Mouse (Mus musculus) lung, postnatal 0 days (tissue): ENCODE results near the gene Glipr1l2. TPM values are rescaled to one million over a fixed set of nuclear protein-coding genes. Genes with fewer than 3 reads are reported as not detected.
"Not testable (repeated sequence)": the region's sequence is repeated elsewhere in the genome, so short reads cannot be mapped to it uniquely, and the experiment has no call there.

Source experiments
- ATAC-seq: fragments of 200-750 bp; cut with Nextera tagmentation; 2 replicates; pipeline ENCODE4 v1.8.0; 2017; ENCODE audit warnings: moderate library complexity
- DNase-seq: peaks from one replicate; pipeline ENCODE4 v3.0.0-alpha.2; 2016; ENCODE audit warnings: low spot score
- H3K27ac ChIP-seq: fragments of 300-500 bp; sonication (generic); 2 replicates; pipeline ENCODE4 v1.5.1; 2014; ENCODE audit warnings: antibody characterized with exemption, mild to moderate bottlenecking, low read length, mixed read lengths
- H3K27me3 ChIP-seq: fragments of 300-500 bp; sonication (generic); replicated peaks from 2 replicates; pipeline ENCODE4 v1.6.1; 2014; ENCODE audit warnings: low read length, mixed read lengths; ENCODE audit not compliant: insufficient read depth
- H3K36me3 ChIP-seq: fragments of 300-500 bp; sonication (generic); 2 replicates; pipeline ENCODE4 v1.6.1; 2014; ENCODE audit warnings: low read length, mixed read lengths; ENCODE audit not compliant: insufficient read depth
- H3K4me1 ChIP-seq: fragments of 300-500 bp; sonication (generic); 2 replicates; pipeline ENCODE4 v1.6.1; 2014; ENCODE audit warnings: antibody characterized with exemption, low read depth, low read length, mixed read lengths; ENCODE audit not compliant: insufficient read depth
- H3K4me2 ChIP-seq: fragments of 300-500 bp; sonication (generic); replicated peaks from 2 replicates; pipeline ENCODE4 v1.6.1; 2014; ENCODE audit warnings: low read depth, mild to moderate bottlenecking, low read length, moderate library complexity, mixed read lengths
- H3K4me3 ChIP-seq: fragments of 300-500 bp; sonication (generic); 2 replicates; pipeline ENCODE4 v1.5.1; 2014; ENCODE audit warnings: low read depth, low read length
- H3K9ac ChIP-seq: fragments of 300-500 bp; sonication (generic); replicated peaks from 2 replicates; pipeline ENCODE4 v1.6.1; 2014; ENCODE audit warnings: low read depth, mild to moderate bottlenecking
- H3K9me3 ChIP-seq: fragments of 300-500 bp; sonication (generic); 2 replicates; pipeline ENCODE4 v1.6.1; 2016; ENCODE audit warnings: low read length, mixed read lengths
- CTCF ChIP-seq: IDR thresholded peaks from 2 replicates; pipeline ENCODE4 v1.5.1; 2016; ENCODE audit warnings: antibody characterized with exemption, mild to moderate bottlenecking
- EP300 ChIP-seq: IDR thresholded peaks from 2 replicates; pipeline ENCODE4 v1.6.1; 2016; ENCODE audit warnings: antibody characterized with exemption, mild to moderate bottlenecking, control low read depth
- WGBS: fragments of 180-500 bp; shearing (Covaris S2); extraction: QIAGEN DNeasy Blood & Tissue Kit; methylation state at CpG from one replicate; pipeline ENCODE4 v1.1.7; 2014; 5-methylcytosine and 5-hydroxymethylcytosine counted together
- polyA plus RNA-seq: library from polyadenylated mRNA; unstranded; fragments of >200 nt; fragmentation: Nextera tagmentation; extraction: Ambion mirVana; gene quantifications from 2 replicates; pipeline ENCODE4 v1.2.1, GENCODE M21; 2015

The Glipr1l2 gene
- polyA plus RNA-seq, 1 experiment from 2014 or later, result not detected

GRCm38 (mm10) chr10:112080044-112080443, 3.1 kb upstream of the Glipr1l2 start:
- WGBS, result 20% methylated on average over 2 of the region's 2 CpGs

GRCm38 (mm10) chr10:112105785-112106184, 22.6 kb downstream of the Glipr1l2 start:
- WGBS, result 6% methylated on average over 5 of the region's 5 CpGs
- TF ChIP-seq CTCF, result peak; percentile 71
- not testable (repeated sequence) for H3K9me3 ChIP-seq, H3K36me3 ChIP-seq, H3K4me3 ChIP-seq, H3K27ac ChIP-seq, H3K27me3 ChIP-seq, ATAC-seq, H3K4me1 ChIP-seq, H3K4me2 ChIP-seq, H3K9ac ChIP-seq
- DNase-seq, result peak; percentile 51

More at GRCm38 (mm10) chr10:112080044-112080443, 3.1 kb upstream of the Glipr1l2 start:
- no peak for ATAC-seq
- Histone ChIP-seq H3K36me3 (no peaks in the 10 kb centered on the region), H3K9ac (no peak overlapping the region), H3K27me3 (no peaks in the 10 kb centered on the region), H3K4me1 (no peaks in the 10 kb centered on the region), H3K4me2 (no peak overlapping the region), H3K4me3 (no peak overlapping the region), H3K27ac (no peak overlapping the region), H3K9me3 (no peaks in the 10 kb centered on the region)
- TF ChIP-seq EP300, result no peak
- no peak for TF ChIP-seq CTCF
- no peak for DNase-seq

- Histone ChIP-seq H3K9me3 (no peaks in the 10 kb centered on the region), H3K27me3 (no peaks in the 10 kb centered on the region), H3K4me2 (no peak overlapping the region), H3K9ac (no peak overlapping the region), H3K36me3 (no peaks in the 10 kb centered on the region), H3K4me1 (no peaks in the 10 kb centered on the region), H3K27ac (no peak overlapping the region), H3K4me3 (no peak overlapping the region)
- WGBS, result 86% methylated on average over 7 of the region's 7 CpGs
- TF ChIP-seq EP300, result no peak
- no peak for TF ChIP-seq CTCF
- DNase-seq (no peak), ATAC-seq (no peak)
These were observed 27.2 kb downstream of the Glipr1l2 start for GRCm38 (mm10) chr10:112110401-112110800.

GRCm38 (mm10) chr10:112125090-112125489, 41.9 kb downstream of the Glipr1l2 start:
- not testable (repeated sequence) for H3K27ac ChIP-seq, H3K4me2 ChIP-seq, ATAC-seq, H3K9me3 ChIP-seq, H3K27me3 ChIP-seq, H3K4me3 ChIP-seq, H3K9ac ChIP-seq, DNase-seq, H3K36me3 ChIP-seq, H3K4me1 ChIP-seq
- 54% methylated on average over 2 of the region's 2 CpGs for WGBS

GRCm38 (mm10) chr10:112127682-112128230, 44.6 kb downstream of the Glipr1l2 start:
- H3K9ac ChIP-seq, H3K27ac ChIP-seq, H3K4me2 ChIP-seq, H3K9me3 ChIP-seq, H3K4me3 ChIP-seq, ATAC-seq, H3K36me3 ChIP-seq, DNase-seq, H3K4me1 ChIP-seq, H3K27me3 ChIP-seq: not testable (repeated sequence)
- 68% methylated on average over 6 of the region's 6 CpGs for WGBS

- ATAC-seq, result no peak
- Histone ChIP-seq H3K9me3 (no peaks in the 10 kb centered on the region), H3K4me1 (no peaks in the 10 kb centered on the region), H3K27ac (no peak overlapping the region), H3K4me3 (no peak overlapping the region), H3K36me3 (no peaks in the 10 kb centered on the region), H3K27me3 (no peaks in the 10 kb centered on the region), H3K4me2 (no peak overlapping the region), H3K9ac (no peak overlapping the region)
- TF ChIP-seq EP300 (no peak), CTCF (no peak)
- no peak for DNase-seq
- WGBS, result 86% methylated on average over 3 of the region's 3 CpGs
These were observed 49.0 kb downstream of the Glipr1l2 start for GRCm38 (mm10) chr10:112132194-112132593.
